Mouse (Mus musculus) thymus, adult 2 months (tissue): ENCODE measurements around the gene Dtymk. TPM values are rescaled to one million over a fixed set of nuclear protein-coding genes. Genes with fewer than 3 reads are reported as not detected.
"Not testable (repeated sequence)": the region's sequence is repeated elsewhere in the genome, so short reads cannot be mapped to it uniquely, and the experiment has no call there.

Source experiments
- DNase-seq: peaks from one replicate; pipeline ENCODE4 v3.0.0; 2021
- H3K27ac ChIP-seq: fragments of 200-500 bp; 2 replicates; pipeline ENCODE4 v1.5.1; 2012; ENCODE audit warnings: low read length, control low read depth; ENCODE audit not compliant: control insufficient read depth, insufficient read depth
- H3K27me3 ChIP-seq: fragments of 200-500 bp; 2 replicates; pipeline ENCODE4 v1.6.1; 2012; ENCODE audit warnings: mild to moderate bottlenecking, low read length, moderate library complexity, mixed read lengths; ENCODE audit not compliant: control insufficient read depth, insufficient read depth
- H3K36me3 ChIP-seq: fragments of 200-500 bp; 2 replicates; pipeline ENCODE4 v1.6.1; 2012; ENCODE audit warnings: mild to moderate bottlenecking, low read length, moderate library complexity; ENCODE audit not compliant: control insufficient read depth, insufficient read depth
- H3K4me1 ChIP-seq: fragments of 200-500 bp; replicated peaks from 2 replicates; pipeline ENCODE4 v1.6.1; 2012; ENCODE audit warnings: low read length; ENCODE audit not compliant: control insufficient read depth, insufficient read depth
- H3K4me3 ChIP-seq: fragments of 200-500 bp; 2 replicates; pipeline ENCODE4 v1.5.1; 2012; ENCODE audit warnings: mild to moderate bottlenecking, low read length, control low read depth, moderate library complexity; ENCODE audit not compliant: control insufficient read depth, insufficient read depth
- CTCF ChIP-seq: fragments of 200-500 bp; IDR thresholded peaks from 2 replicates; pipeline ENCODE4 v1.5.1; 2012; ENCODE audit warnings: mild to moderate bottlenecking, control low read depth, low read length, moderate library complexity, borderline replicate concordance; ENCODE audit not compliant: control insufficient read depth, poor library complexity, insufficient read depth; ENCODE audit errors: extremely low read depth
- POLR2A ChIP-seq: fragments of 200-500 bp; IDR thresholded peaks from 2 replicates; pipeline ENCODE4 v1.6.1; 2012; ENCODE audit warnings: mild to moderate bottlenecking, low read length, control low read depth, moderate library complexity; ENCODE audit not compliant: control insufficient read depth, poor library complexity, insufficient read depth; ENCODE audit errors: extremely low read depth
- WGBS: fragments of 180-500 bp; shearing (Covaris S2); methylation state at CpG from one replicate; pipeline ENCODE4 v1.1.7; 2018; 5-methylcytosine and 5-hydroxymethylcytosine counted together
- polyA plus RNA-seq: library from polyadenylated mRNA; depleted of rRNA; stranded (reverse); fragments of >200 nt; gene quantifications from 2 replicates; pipeline ENCODE4 v1.2.3, GENCODE M21; 2012

Dtymk gene
- polyA plus RNA-seq, 1 experiment = 149 TPM

GRCm38 (mm10) chr1:93834671-93835150 is 33.0 kb upstream of the Dtymk start:
- H3K4me1 ChIP-seq = no peaks in the 10 kb centered on the region
- H3K4me3 ChIP-seq = no peak overlapping the region
- no peaks in the 10 kb centered on the region for H3K27me3 ChIP-seq
- no peak overlapping the region for H3K27ac ChIP-seq
- TF ChIP-seq POLR2A (no peak), CTCF (no peak)
- 97% methylated on average over 7 of the region's 7 CpGs for WGBS
- DNase-seq = no peak
- peaks cover 6% of the 10 kb centered on the region; the same call in 1 of the 2 replicates for H3K36me3 ChIP-seq

- not testable (repeated sequence) for H3K27me3 ChIP-seq, H3K4me1 ChIP-seq, H3K4me3 ChIP-seq, DNase-seq, H3K36me3 ChIP-seq, H3K27ac ChIP-seq
- WGBS = 83% methylated on average over 2 of the region's 4 CpGs
Observed at GRCm38 (mm10) chr1:93832754-93833360, 31.1 kb upstream of the Dtymk start.

- Histone ChIP-seq H3K36me3 (no peaks in the 10 kb centered on the region), H3K27me3 (no peaks in the 10 kb centered on the region), H3K4me3 (no peak overlapping the region), H3K4me1 (peaks cover 13% of the 10 kb centered on the region), H3K27ac (no peak overlapping the region)
- WGBS = 96% methylated on average over 9 of the region's 9 CpGs
- DNase-seq = no peak
- TF ChIP-seq POLR2A (no peak), CTCF (no peak)
Observed at GRCm38 (mm10) chr1:93826540-93826835, 24.8 kb upstream of the Dtymk start.

GRCm38 (mm10) chr1:93825771-93826539 is 24.2 kb upstream of the Dtymk start:
- H3K27me3 ChIP-seq = no peaks in the 10 kb centered on the region
- no peaks in the 10 kb centered on the region for H3K36me3 ChIP-seq
- H3K27ac ChIP-seq = peak overlapping the region; percentile 91
- TF ChIP-seq POLR2A (no peak), CTCF (no peak)
- 54% methylated on average over 27 of the region's 27 CpGs for WGBS
- peaks cover 13% of the 10 kb centered on the region for H3K4me1 ChIP-seq
- peak; percentile 21 for DNase-seq
- peak overlapping the region; percentile 33 for H3K4me3 ChIP-seq

- 0% methylated on average over 30 of the region's 30 CpGs for WGBS
- TF ChIP-seq CTCF = no peak
- peak; percentile 91 for TF ChIP-seq POLR2A
- H3K4me3 ChIP-seq = peak overlapping the region; percentile 66
- peak; percentile 92 for DNase-seq
- peaks cover 13% of the 10 kb centered on the region for H3K4me1 ChIP-seq
- no peaks in the 10 kb centered on the region for H3K36me3 ChIP-seq
- H3K27ac ChIP-seq = peak overlapping the region; percentile 91
- no peaks in the 10 kb centered on the region for H3K27me3 ChIP-seq
Observed at GRCm38 (mm10) chr1:93825105-93825674, 23.5 kb upstream of the Dtymk start.

GRCm38 (mm10) chr1:93824609-93825008 is 22.9 kb upstream of the Dtymk start, which contains the start of gene D2hgdh:
Gene D2hgdh (plus strand): TSS chr1:93824909.
- H3K4me1 ChIP-seq = peaks cover 13% of the 10 kb centered on the region
- H3K27me3 ChIP-seq = no peaks in the 10 kb centered on the region
- peak within 1 kb of the TSS; percentile 66 for H3K4me3 ChIP-seq
- H3K36me3 ChIP-seq = no peaks in the 10 kb centered on the region
- TF ChIP-seq CTCF (no peak), POLR2A (no peak)
- DNase-seq = no peak
- H3K27ac ChIP-seq = peak within 1 kb of the TSS; percentile 91
- WGBS = 29% methylated on average over 10 of the region's 10 CpGs
